Mouse (Mus musculus) testis, postnatal 14 days (tissue): ENCODE data around the gene Pabpc4l.
"Not testable (repeated sequence)": the region's sequence is repeated elsewhere in the genome, so short reads cannot be mapped to it uniquely, and the experiment has no call there.

Experiments used
- DNase-seq: peaks from one replicate; pipeline ENCODE4 v3.0.0; 2021; ENCODE audit warnings: low spot score

Pabpc4l gene

DNA sequence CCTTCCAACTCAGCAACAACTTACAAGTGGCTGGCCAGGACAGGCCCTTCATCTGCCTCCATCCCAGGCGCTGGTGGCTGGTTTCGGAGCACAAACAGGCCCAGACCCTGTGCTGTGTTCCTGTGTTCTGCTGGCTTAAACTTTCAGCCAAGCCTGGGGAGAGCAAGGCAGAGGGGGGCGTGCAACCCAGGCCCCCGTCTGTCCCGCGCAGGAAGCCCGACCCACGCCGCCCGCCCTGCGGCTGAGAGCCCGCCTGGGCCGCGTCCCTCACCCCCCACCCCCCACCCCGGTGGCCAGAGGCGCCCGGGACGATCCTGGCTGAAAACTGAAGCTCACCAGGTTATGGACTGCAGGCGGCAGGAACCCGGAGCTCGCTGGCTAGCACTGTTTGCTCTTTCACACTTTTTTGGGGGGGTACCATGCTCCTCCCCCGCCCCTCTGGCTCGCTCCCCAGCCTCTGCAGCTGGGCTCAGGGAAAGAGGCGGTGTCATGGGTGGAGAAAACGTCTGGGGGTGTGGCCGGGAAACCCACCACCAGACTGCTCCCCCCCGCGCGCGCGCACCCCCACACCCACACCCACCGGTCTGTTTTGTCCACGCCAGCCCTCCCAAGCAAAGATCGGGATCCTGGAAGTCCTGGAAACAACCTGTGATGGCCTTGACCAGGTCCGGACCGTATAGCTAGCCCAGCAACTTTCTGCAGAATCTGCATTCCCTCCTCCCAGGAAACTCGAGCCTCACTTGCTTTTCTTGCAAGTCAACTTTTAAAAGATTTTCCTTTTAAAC, at the start of gene Pabpc4l:
Gene Pabpc4l (minus strand): TSS at position 739 of the 785 bp plus-strand sequence.
- DNase-seq: peak; percentile 42

DNA sequence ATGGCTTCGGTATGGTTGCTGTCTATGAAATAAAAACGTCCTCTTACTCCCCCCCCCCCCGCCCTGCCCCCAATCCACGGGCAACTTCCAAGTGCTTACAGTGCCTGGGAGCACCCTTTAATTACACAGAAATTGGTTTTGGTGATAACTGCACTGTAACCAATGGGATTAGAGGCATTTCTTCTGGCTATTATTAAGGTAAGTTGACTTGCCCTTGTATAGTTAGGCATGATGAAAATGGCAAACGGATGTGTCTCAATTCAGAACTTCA, 42.9 kb upstream of the Pabpc4l start:
- DNase-seq: no peak

DNA sequence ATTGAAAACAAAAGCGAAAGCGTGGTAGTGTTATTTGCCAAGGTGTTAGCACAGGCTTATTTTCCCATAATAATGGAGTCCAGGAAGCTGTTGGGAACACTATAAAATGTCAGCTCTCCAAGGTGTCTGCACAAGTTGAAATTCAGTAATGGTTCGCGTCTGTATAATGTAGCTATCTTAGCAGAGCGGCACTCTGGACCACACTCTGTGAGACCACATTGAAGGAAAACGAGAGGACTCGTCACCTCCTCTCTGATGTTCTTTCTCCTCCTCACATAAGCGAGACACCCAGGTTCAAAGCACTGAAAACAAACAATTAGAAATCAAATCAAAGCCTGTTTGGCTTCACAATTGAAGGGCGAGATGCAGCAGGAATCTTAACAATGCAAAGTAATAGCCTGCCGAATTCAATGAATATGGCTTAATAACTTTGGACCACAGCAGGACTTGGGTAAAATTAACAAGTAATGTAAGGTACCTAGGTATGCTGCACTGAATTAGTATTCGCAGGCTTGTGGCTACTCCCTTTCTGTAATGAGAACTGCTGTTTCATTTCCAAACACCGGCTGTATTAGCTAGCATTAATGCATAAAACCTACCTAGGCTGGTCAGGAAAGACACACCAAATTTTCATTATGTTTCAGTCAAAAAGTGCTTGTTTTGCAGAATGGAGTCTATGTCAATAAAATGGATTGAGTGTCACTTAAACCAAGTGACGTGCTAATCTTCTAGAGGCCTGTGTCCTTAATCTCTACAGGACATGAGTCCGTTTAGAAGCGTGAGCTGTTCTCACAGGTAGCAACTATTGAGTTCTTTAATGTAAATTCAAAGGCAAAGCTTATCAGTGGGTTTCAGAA, 42.3 kb upstream of the Pabpc4l start:
- no peak for DNase-seq

DNA sequence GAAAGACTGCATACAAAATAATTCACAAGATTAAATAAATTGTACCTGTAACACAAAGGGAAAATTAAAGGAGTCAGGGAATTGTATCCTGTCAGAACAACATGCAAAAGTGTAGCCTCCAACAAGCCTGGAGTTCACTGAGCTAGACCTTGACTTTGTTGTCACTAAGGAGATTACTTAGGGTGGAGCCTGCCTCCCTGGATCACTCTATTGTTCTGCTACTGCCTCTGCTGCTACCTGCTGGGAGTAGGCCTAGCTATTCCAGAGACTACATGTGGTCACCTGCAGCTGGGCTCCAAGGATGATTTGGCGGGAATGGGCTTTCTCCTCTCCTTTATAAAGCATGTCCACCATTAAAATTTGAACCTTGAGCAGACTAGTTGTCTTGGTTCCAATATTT, 38.1 kb upstream of the Pabpc4l start:
- not testable (repeated sequence) for DNase-seq

DNA sequence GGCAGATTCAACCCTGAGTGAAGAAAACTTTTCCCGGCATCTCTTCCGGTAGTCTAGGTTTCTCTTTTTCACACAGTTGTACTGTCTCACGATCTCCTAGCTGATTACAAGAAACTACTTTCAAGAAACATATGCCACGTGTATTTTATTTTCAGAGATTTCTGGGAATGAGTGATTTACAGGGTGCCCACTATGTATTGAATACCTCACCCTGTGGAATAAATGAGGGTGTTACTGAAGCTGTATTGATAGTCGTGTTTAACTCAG, 180 bp upstream of the Pabpc4l start:
- DNase-seq: no peak

DNA sequence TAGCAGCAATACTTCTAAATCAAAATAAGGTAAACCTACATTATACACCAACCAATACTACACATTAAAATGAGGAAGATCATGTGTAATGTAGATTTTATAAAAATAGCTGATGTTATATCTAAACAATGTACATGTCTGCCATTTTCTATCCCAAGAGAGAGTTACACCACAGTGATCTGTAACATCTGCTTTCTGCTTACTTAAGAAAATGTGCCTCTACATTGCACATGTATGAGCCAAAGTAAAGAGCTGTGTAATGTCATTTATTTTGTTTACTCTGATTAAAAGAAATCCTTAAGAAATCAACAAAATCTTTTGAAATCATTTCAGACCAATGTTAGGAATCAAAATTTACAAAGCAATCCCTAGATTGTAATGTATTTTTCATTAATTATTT, 16.6 kb downstream of the Pabpc4l start:
- DNase-seq: no peak
